Comparison of ENCODE assay signal across 8 mouse cellular contexts in the genomic region with DNA sequence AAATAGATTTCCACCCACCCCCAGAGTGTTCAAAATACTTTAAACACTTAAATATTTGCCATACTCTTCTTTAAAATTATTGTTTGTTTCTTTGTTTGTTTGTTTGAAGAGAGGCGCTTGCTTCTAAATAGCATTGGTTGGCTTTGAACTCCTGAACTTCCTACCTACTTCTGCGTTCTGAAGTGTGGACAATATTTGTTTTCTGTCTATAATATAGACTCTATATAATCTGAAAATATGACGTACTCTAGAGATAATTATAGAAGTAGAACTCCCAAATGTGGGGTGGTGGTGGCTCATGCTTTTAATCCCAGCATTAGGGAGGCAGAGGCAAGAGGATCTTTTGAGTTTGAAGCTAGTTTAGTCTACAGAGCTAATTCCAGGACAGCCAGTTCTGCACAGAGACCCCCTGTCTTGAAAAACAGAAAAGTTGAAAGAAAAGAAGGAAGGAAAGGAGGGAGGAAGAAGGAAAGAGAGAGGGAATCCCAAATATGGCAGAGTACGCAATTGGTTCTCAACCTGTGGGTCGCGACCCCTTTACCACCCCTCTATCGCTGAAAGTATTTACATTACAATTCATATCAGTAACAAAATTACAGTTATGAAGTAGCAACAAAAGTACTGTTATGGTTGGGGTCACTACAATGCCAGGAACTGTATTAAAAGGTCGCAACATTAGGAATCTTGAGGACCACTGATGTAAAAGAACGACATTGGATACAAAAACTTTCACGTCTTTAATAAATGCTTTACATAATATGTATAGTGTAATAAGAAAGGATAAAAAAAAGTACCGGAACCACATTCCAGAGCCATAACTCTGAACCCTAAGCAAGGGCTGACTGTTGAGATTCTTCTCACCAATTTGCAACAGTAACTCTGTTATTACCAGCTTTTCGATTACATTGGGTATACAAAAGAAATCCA. TPM values are rescaled to one million over a fixed set of nuclear protein-coding genes. Genes with fewer than 3 reads are reported as not detected.
DNase-seq lines count a peak whose midpoint lies in the region; ATAC-seq and TF ChIP-seq lines count a peak whose summit lies in the region.

No protein-coding gene starts in this region.

- H3K9me3 ChIP-seq in limb, embryonic 14.5 days (ENCODE audit: control insufficient read depth, low read length), result no peaks in the 10 kb centered on the region
- H3K9me3 ChIP-seq in stomach, postnatal 0 days (ENCODE audit: control insufficient read depth, low read length), result no peaks in the 10 kb centered on the region

- ATAC-seq in limb, embryonic 14.5 days (ENCODE audit: low FRiP score, low read depth), result no peak
- no peak for ATAC-seq in stomach, postnatal 0 days (ENCODE audit: low FRiP score, low TSS enrichment)
- ATAC-seq in frontal cortex, adult (ENCODE audit: low TSS enrichment), result no peak

- H3K36me3 ChIP-seq in limb, embryonic 14.5 days (ENCODE audit: control insufficient read depth, insufficient read depth, low read length), result peaks cover 12% of the 10 kb centered on the region; the same call in 1 of the 2 replicates
- no peaks in the 10 kb centered on the region for H3K36me3 ChIP-seq in stomach, postnatal 0 days (ENCODE audit: control insufficient read depth, insufficient read depth, low read length)

- H3K27me3 ChIP-seq in cerebellum, adult 2 months (ENCODE audit: control insufficient read depth, insufficient read depth, low read length), result no peaks in the 10 kb centered on the region
- H3K27me3 ChIP-seq in limb, embryonic 14.5 days (ENCODE audit: control insufficient read depth, insufficient read depth, low read length), result no peaks in the 10 kb centered on the region
- no peaks in the 10 kb centered on the region for H3K27me3 ChIP-seq in stomach, postnatal 0 days (ENCODE audit: control insufficient read depth, insufficient read depth, low read length)

- peak overlapping the region; percentile 41 for H3K4me2 ChIP-seq in limb, embryonic 14.5 days (replicated peaks; ENCODE audit: low read depth, low read length, severe bottlenecking)
- H3K4me2 ChIP-seq in stomach, postnatal 0 days (replicated peaks; ENCODE audit: low read depth), result peak overlapping the region; percentile 42

- TF ChIP-seq EP300 in stomach, postnatal 0 days (optimal IDR thresholded peaks at IDR 0.05), result no peak

- H3K9ac ChIP-seq in limb, embryonic 14.5 days (ENCODE audit: low read depth, low read length, severe bottlenecking), result 0 out of 2 replicates have a peak overlapping the region, but pooled peaks have one; percentile 18
- H3K9ac ChIP-seq in stomach, postnatal 0 days (ENCODE audit: low read length), result no peak overlapping the region

- peak overlapping the region; percentile 92 for H3K4me3 ChIP-seq in cerebellum, adult 2 months (replicated peaks; ENCODE audit: insufficient read depth, low read depth, low read length)
- peak overlapping the region; percentile 67 for H3K4me3 ChIP-seq in limb, embryonic 14.5 days (replicated peaks; ENCODE audit: low read length)
- peak overlapping the region; percentile 87 for H3K4me3 ChIP-seq in stomach, postnatal 0 days (ENCODE audit: low read depth, low read length)

- no peaks in the 10 kb centered on the region; the same call in 1 of the 2 replicates for H3K4me1 ChIP-seq in cerebellum, adult 2 months (ENCODE audit: control insufficient read depth, insufficient read depth, low read length)
- H3K4me1 ChIP-seq in limb, embryonic 14.5 days (ENCODE audit: control insufficient read depth, insufficient read depth, low read length), result peaks cover 14% of the 10 kb centered on the region
- no peaks in the 10 kb centered on the region for H3K4me1 ChIP-seq in stomach, postnatal 0 days (replicated peaks; ENCODE audit: control insufficient read depth, insufficient read depth)

- no peak overlapping the region for H3K27ac ChIP-seq in cerebellum, adult 2 months (ENCODE audit: insufficient read depth, low read length)
- H3K27ac ChIP-seq in limb, embryonic 14.5 days (replicated peaks; ENCODE audit: low read depth, low read length), result no peak overlapping the region
- no peak overlapping the region for H3K27ac ChIP-seq in stomach, postnatal 0 days (replicated peaks)

- TF ChIP-seq CTCF in cerebellum, adult 2 months (IDR thresholded peaks at IDR 0.05; ENCODE audit: borderline replicate concordance, insufficient read depth, low read depth, low read length), result no peak
- TF ChIP-seq CTCF in stomach, postnatal 0 days (IDR thresholded peaks at IDR 0.05; ENCODE audit: low read depth), result no peak

- no peak for DNase-seq in cerebellum, adult 2 months
- no peak for DNase-seq in cerebellum, adult 11-12 months
- DNase-seq in retina, embryonic 14.5 days (ENCODE audit: low spot score), result peak; percentile 23
- DNase-seq in retina, postnatal 1 day, result no peak
- DNase-seq in limb, embryonic 14.5 days (ENCODE audit: low spot score), result peak; percentile 33
- DNase-seq in stomach, postnatal 0 days (ENCODE audit: low spot score), result no peak
- DNase-seq in left cerebral cortex, adult 18-20 months (ENCODE audit: low spot score in 2 of 2), result no peak

- WGBS in cerebellum, adult 2 months, result 33% methylated on average over 12 of the region's 12 CpGs
- WGBS in limb, embryonic 14.5 days, result 37% methylated on average over 12 of the region's 12 CpGs
- WGBS in stomach, postnatal 0 days, result 34% methylated on average over 12 of the region's 12 CpGs

- no peak for TF ChIP-seq POLR2A in cerebellum, adult 2 months (IDR thresholded peaks at IDR 0.05; ENCODE audit: borderline replicate concordance, insufficient read depth, low read length)
- TF ChIP-seq POLR2A in limb, embryonic 14.5 days (IDR thresholded peaks at IDR 0.05; ENCODE audit: borderline replicate concordance, extremely low read depth, insufficient read depth, insufficient read length), result no peak

RNA-seq across cellular contexts. Expression of a gene that starts 1.1 kb away (rescaled TPM):
- 119 and 133 TPM in 2 replicates for polyA plus RNA-seq in cerebellum, adult 2 months (2012; rRNA removed)
- 230 and 264 TPM in 2 replicates for polyA plus RNA-seq in limb, embryonic 14.5 days (2012; rRNA removed)
- polyA plus RNA-seq in limb, embryonic 14.5 days (2014; fragmentation: Nextera tagmentation; extraction: Ambion mirVana), result 173 and 211 TPM in 2 replicates
- 44.6 and 47.2 TPM in 2 replicates for polyA plus RNA-seq in stomach, postnatal 0 days (2015; fragmentation: Nextera tagmentation; extraction: Ambion mirVana)
- total RNA-seq in left cerebral cortex, adult 18-20 months (2021), result 100 to 1,000 TPM in 1 of 2 experiments, 10 to 100 TPM in 1; 97.8 to 102 TPM

RNA-seq across cellular contexts. Expression of a gene that starts 6.0 kb away (rescaled TPM):
- polyA plus RNA-seq in cerebellum, adult 2 months (2012; rRNA removed), result 59.5 and 61.1 TPM in 2 replicates
- 67.3 and 67.5 TPM in 2 replicates for polyA plus RNA-seq in limb, embryonic 14.5 days (2012; rRNA removed)
- polyA plus RNA-seq in limb, embryonic 14.5 days (2014; fragmentation: Nextera tagmentation; extraction: Ambion mirVana), result 93.3 and 98.2 TPM in 2 replicates
- polyA plus RNA-seq in stomach, postnatal 0 days (2015; fragmentation: Nextera tagmentation; extraction: Ambion mirVana), result 93.8 and 94.8 TPM in 2 replicates
- total RNA-seq in left cerebral cortex, adult 18-20 months (2021), result 100 to 1,000 TPM; 105 to 115 TPM

RNA-seq across cellular contexts. Expression of a gene that starts 23.5 kb away (rescaled TPM):
- 0.82 and 1.1 TPM in 2 replicates for polyA plus RNA-seq in cerebellum, adult 2 months (2012; rRNA removed)
- polyA plus RNA-seq in limb, embryonic 14.5 days (2012; rRNA removed), result 1.5 and 2.4 TPM in 2 replicates
- polyA plus RNA-seq in limb, embryonic 14.5 days (2014; fragmentation: Nextera tagmentation; extraction: Ambion mirVana), result 0.77 and 1.2 TPM in 2 replicates
- not detected in 2 replicates for polyA plus RNA-seq in stomach, postnatal 0 days (2015; fragmentation: Nextera tagmentation; extraction: Ambion mirVana)
- total RNA-seq in left cerebral cortex, adult 18-20 months (2021), result under 1 TPM in 1 of 2 experiments, not detected in 1; 0.58 TPM

RNA-seq across cellular contexts. Expression of a gene that starts 31.8 kb away (rescaled TPM):
- 62.2 and 74.2 TPM in 2 replicates for polyA plus RNA-seq in cerebellum, adult 2 months (2012; rRNA removed)
- polyA plus RNA-seq in limb, embryonic 14.5 days (2012; rRNA removed), result 155 and 632 TPM in 2 replicates
- 646 and 684 TPM in 2 replicates for polyA plus RNA-seq in limb, embryonic 14.5 days (2014; fragmentation: Nextera tagmentation; extraction: Ambion mirVana)
- 242 and 277 TPM in 2 replicates for polyA plus RNA-seq in stomach, postnatal 0 days (2015; fragmentation: Nextera tagmentation; extraction: Ambion mirVana)
- 10 to 100 TPM; 50.7 to 60.3 TPM for total RNA-seq in left cerebral cortex, adult 18-20 months (2021)

RNA-seq across cellular contexts. Expression of a gene that starts 35.2 kb away (rescaled TPM):
- 24.3 and 25.3 TPM in 2 replicates for polyA plus RNA-seq in cerebellum, adult 2 months (2012; rRNA removed)
- polyA plus RNA-seq in limb, embryonic 14.5 days (2012; rRNA removed), result 16.0 and 19.1 TPM in 2 replicates
- 20.6 and 22.2 TPM in 2 replicates for polyA plus RNA-seq in limb, embryonic 14.5 days (2014; fragmentation: Nextera tagmentation; extraction: Ambion mirVana)
- polyA plus RNA-seq in stomach, postnatal 0 days (2015; fragmentation: Nextera tagmentation; extraction: Ambion mirVana), result 15.0 and 16.4 TPM in 2 replicates
- 10 to 100 TPM; 21.6 to 22.8 TPM for total RNA-seq in left cerebral cortex, adult 18-20 months (2021)

Comparison
In these comparisons a context has a peak if more than half of its experiments do, and no peak if none do; other contexts are left out.
1. DNase-seq: peak in retina, embryonic 14.5 days (single experiment) and limb, embryonic 14.5 days (single experiment); none in cerebellum, adult 2 months (0 of 2), cerebellum, adult 11-12 months (single experiment), retina, postnatal 1 day (single experiment), stomach, postnatal 0 days (single experiment) and left cerebral cortex, adult 18-20 months (0 of 2).
2. Peak in every context shown above with its lines, with median percentiles within 50 percentile points of each other: H3K4me3 ChIP-seq.